Mouse (Mus musculus): ENCODE data around the gene Chic1.

The Chic1 gene

GRCm38 (mm10) chrX:103356287-103356686, at the start of gene Chic1:
Gene Chic1 (plus strand): TSS chrX:103356476.
- DNase-seq, result peak; percentile 13 to 33

- DNase-seq, result no peak
These were observed 48.0 kb upstream of the Chic1 start for GRCm38 (mm10) chrX:103308262-103308661.

DNA sequence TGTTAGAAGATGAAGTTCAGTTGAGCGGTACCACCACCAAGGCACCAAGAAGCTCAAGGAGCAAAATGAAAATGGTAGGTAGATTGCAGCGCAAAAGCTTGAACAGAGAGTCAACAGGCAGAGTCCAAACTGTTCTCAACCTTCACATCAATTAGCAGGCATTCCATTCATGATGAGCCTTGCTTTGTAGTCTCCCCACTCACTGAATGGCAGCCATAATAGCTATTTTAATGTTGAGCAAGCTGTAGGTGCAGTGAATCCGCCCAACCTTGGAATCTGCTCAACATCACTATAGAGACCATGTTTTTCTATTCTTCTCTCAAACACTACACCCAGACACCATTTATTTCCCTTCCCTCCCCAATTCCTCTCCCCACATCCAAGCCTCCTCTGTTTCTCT, 44.6 kb upstream of the Chic1 start:
- DNase-seq, result no peak

DNA sequence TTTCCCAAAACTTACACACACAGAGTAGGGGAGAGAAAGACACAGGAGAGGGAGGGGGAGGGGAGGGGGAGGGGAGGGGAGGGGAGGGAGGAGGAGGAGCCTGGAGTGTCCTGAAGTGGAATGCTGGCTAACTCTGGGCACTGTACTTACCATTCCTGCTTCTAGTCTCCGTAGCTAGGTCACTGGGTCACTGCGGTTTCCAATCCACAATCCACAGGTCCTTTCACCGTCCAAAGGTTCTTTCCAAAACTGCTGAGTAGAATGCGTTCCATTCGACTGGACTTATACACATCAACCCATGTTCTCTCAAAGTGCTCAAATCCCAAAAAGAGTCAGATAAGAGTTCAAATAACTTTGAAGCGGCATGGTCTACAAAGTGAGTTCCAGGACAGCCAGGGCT, 42.1 kb upstream of the Chic1 start:
- no peak for DNase-seq

DNA sequence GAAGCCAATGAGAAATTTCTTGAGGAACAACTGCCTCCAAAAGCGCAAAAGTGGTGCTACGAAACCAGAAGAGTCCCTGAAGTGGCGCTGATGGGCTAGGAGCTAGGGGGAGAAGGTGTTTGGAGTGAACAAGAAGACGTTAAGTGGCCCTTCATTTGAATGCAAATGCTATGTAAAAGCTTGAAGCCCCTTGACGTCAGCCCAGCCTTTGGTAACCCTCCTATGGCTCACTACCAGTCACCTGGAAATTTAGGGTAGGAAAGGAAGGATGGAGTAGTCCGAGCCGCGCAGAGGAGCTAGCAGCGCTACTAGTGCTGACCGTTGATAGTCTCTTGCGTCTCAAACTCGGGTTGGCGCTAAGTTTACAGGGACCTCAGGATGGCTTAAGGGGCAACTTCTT, 35.1 kb upstream of the Chic1 start, which contains the start of gene Cdx4:
Gene Cdx4, plus strand, starts transcription at position 253 of the 400 bp plus-strand sequence.
- DNase-seq, result no peak

DNA sequence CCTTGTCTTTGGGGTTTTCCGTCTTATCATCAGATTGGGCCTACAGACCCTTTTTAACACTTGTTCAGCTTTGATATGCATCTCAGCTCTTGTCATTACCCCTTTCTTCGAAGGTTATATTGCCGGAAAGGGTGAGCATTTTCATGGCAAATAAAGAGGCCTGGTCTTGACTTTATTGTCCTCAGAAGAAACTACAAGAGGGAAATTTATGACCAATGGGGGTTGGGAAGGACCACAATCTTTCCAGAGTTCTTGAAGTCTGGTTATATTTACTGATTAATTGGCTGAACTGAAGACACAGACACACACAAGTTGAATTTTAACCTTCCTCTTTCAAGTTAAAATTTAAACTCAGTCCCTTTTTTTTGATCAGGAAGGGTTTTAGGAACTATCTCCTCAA, 30.4 kb upstream of the Chic1 start:
- DNase-seq, result no peak

DNA sequence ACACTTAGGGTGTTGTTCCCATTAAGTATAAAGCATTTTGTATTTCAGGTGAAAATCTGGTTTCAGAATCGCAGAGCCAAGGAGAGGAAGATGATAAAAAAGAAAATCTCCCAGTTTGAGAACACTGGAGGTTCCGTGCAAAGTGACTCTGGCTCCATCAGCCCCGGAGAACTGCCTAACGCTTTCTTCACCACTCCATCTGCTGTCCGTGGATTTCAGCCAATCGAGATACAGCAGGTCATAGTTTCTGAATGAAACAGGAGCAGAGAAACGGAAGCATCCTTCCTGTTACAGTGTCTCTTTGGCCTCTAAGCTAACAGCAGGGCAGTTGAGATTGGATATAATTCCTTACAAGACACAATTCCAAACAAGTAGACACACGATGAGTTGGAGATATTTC, 26.9 kb upstream of the Chic1 start:
- DNase-seq, result no peak

- no peak for DNase-seq
These were observed 25.0 kb upstream of the Chic1 start for GRCm38 (mm10) chrX:103331125-103331858.

- DNase-seq, result no peak
These were observed 14.7 kb upstream of the Chic1 start for GRCm38 (mm10) chrX:103341369-103342113.

DNA sequence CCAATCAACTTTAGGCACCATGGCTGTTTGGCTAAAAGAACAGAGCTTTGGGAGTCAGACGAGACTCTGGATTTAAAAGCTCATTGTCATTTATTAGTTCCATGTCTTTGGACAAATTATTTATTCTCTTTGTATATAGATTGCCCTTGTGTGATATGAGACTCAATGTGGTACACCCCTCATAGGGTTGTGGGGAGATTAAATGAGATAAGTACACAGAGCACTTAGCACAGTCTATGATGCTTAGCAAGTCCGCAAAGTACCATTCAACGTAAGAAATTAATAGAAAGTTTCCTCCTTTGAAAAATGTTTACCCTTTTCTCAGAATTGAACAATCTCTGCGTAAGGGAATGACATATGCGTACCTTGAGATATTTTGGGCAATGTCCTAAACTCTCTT, 492 bp upstream of the Chic1 start:
- no peak for DNase-seq

GRCm38 (mm10) chrX:103356761-103357236, 523 bp downstream of the Chic1 start:
- peak in 1 of 2 experiments; percentile 2 for DNase-seq

GRCm38 (mm10) chrX:103366201-103366600, 9.9 kb downstream of the Chic1 start:
- no peak for DNase-seq

GRCm38 (mm10) chrX:103368650-103369049, 12.4 kb downstream of the Chic1 start:
- no peak for DNase-seq

DNA sequence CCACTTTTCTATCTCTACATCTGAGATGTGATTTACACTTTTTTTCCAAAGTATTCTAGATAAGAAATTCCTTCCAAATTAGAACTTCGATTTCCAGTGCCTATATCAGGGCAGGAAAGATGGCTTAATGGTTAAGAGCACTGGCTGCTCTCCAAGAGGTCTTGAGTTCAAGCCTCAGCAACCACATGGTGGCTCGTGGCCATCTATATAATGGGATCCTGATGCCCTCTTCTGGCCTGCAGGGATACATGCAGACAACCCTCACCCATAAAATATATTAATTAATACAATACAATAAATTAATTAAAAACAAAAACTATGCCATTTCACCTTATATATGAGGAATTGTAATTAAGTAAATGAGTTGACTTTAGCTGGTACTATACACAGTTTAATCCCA, 14.9 kb downstream of the Chic1 start:
- no peak for DNase-seq

DNA sequence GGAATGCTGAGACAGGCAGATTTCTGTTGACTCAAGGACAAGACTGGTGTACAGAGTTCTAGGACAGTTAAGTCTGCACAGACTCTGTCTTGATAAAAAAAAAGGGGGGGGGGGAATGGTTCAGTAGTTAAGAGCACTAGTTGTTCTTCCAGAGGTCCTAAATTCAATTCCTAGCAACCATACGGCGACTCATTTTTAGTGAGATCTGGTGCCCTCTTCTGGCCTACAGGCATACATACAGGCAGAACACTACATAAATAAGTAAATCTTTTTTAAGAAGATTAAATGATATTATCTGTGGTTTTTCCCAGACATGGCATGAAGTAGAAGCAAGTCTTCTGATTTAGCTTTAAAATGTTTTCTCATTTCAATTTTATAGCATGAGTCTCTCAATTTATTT, 15.4 kb downstream of the Chic1 start:
- DNase-seq, result no peak

- DNase-seq, result no peak
These were observed 18.0 kb downstream of the Chic1 start for GRCm38 (mm10) chrX:103374250-103374649.

GRCm38 (mm10) chrX:103384528-103384927, 28.3 kb downstream of the Chic1 start:
- DNase-seq, result no peak

GRCm38 (mm10) chrX:103388131-103388530, 31.9 kb downstream of the Chic1 start:
- no peak for DNase-seq

- DNase-seq, result no peak
These were observed 37.6 kb downstream of the Chic1 start for GRCm38 (mm10) chrX:103393841-103394240.

GRCm38 (mm10) chrX:103405021-103405420, 48.7 kb downstream of the Chic1 start:
- DNase-seq, result no peak

- DNase-seq, result no peak
These were observed 57.9 kb downstream of the Chic1 start, which contains the start of gene Tsx for GRCm38 (mm10) chrX:103414167-103414566. Gene Tsx (plus strand): TSS chrX:103414467.

GRCm38 (mm10) chrX:103421710-103422109, 65.4 kb downstream of the Chic1 start, which contains the start of gene Gm26992:
Gene Gm26992 (plus strand): TSS chrX:103422010.
- no peak for DNase-seq

GRCm38 (mm10) chrX:103427677-103428076, 71.4 kb downstream of the Chic1 start:
- DNase-seq, result no peak

GRCm38 (mm10) chrX:103432293-103432692, 76.0 kb downstream of the Chic1 start:
- DNase-seq, result no peak
